Mouse (Mus musculus): ENCODE measurements around the gene B3galt4. TPM values are rescaled to one million over a fixed set of nuclear protein-coding genes. Genes with fewer than 3 reads are reported as not detected.
A peak's percentile ranks its signal among the peaks of the same experiment; 100 is the strongest.

B3galt4 gene
- total and polyA plus RNA-seq, 3 experiments, result 1.8 to 3.4 (median 1.9) TPM

- Histone ChIP-seq H3K36me3 (ENCODE audit: control insufficient read depth, insufficient read depth, low read length) (no peaks in the 10 kb centered on the region), H3K27me3 (ENCODE audit: control insufficient read depth, insufficient read depth, low read length) (no peaks in the 10 kb centered on the region), H3K4me3 (peak overlapping the region; percentile 75), H3K79me2 (replicated peaks; ENCODE audit: control insufficient read depth, insufficient read depth, low read length) (peaks cover 1% of the 10 kb centered on the region; the same call in 1 of the 2 replicates), H3K27ac (peak overlapping the region; percentile 92), H3K9ac (ENCODE audit: low read depth, low read length) (peak overlapping the region; percentile 85), H3K4me1 (ENCODE audit: control insufficient read depth, insufficient read depth, low read length) (peaks cover 3% of the 10 kb centered on the region)
- under 1% methylated on average over 36 of the region's 36 CpGs for WGBS
- DNase-seq, result peak; percentile 86 to 87
- intact Hi-C loops (cut with DNase I), result loop anchor here (1.0 to 10.0 kb wide), 3 partner anchors 9 to 674 kb away; partner anchors contain the start of genes Ager, Pbx2 and Rgl2
- TF ChIP-seq CTCF (IDR thresholded peaks at IDR 0.05) (peak; percentile 96), POLR2A (IDR thresholded peaks at IDR 0.05; ENCODE audit: insufficient read depth, low read depth, low read length) (no peak), EP300 (IDR thresholded peaks at IDR 0.05; ENCODE audit: insufficient read depth, low read depth, low read length) (peak; percentile 70; the same call in 1 of the 2 replicates)
These were observed 30.8 kb downstream of the B3galt4 start for GRCm38 (mm10) chr17:33920282-33921097.

- Histone ChIP-seq H3K27me3 (ENCODE audit: control insufficient read depth, insufficient read depth, low read length) (no peaks in the 10 kb centered on the region), H3K4me3 (peak overlapping the region; percentile 75), H3K79me2 (replicated peaks; ENCODE audit: control insufficient read depth, insufficient read depth, low read length) (no peaks in the 10 kb centered on the region), H3K27ac (peak overlapping the region; percentile 92), H3K4me1 (ENCODE audit: control insufficient read depth, insufficient read depth, low read length) (peaks cover 4% of the 10 kb centered on the region), H3K9ac (ENCODE audit: low read depth, low read length) (peak overlapping the region; percentile 85), H3K36me3 (ENCODE audit: control insufficient read depth, insufficient read depth, low read length) (peaks cover 3% of the 10 kb centered on the region; the same call in 1 of the 2 replicates)
- peak; percentile 54 for TF ChIP-seq CTCF (IDR thresholded peaks at IDR 0.05)
- TF ChIP-seq POLR2A (IDR thresholded peaks at IDR 0.05; ENCODE audit: insufficient read depth, low read depth, low read length), result peak; percentile 86
- peak; percentile 80; the same call in 1 of the 2 replicates for TF ChIP-seq EP300 (IDR thresholded peaks at IDR 0.05; ENCODE audit: insufficient read depth, low read depth, low read length)
- intact Hi-C loops (cut with DNase I), result loop anchor here (1.0 to 10.0 kb wide), 3 partner anchors 10 to 675 kb away; partner anchors contain the start of genes Ager, Pbx2 and Rgl2
- peak; percentile 85 to 91 for DNase-seq
- under 1% methylated on average over 52 of the region's 52 CpGs for WGBS
These were observed 31.7 kb downstream of the B3galt4 start for GRCm38 (mm10) chr17:33919351-33920281.

GRCm38 (mm10) chr17:33918293-33919203 lies 32.7 kb downstream of the B3galt4 start:
- intact Hi-C loops (cut with DNase I), result no loop called here

GRCm38 (mm10) chr17:33917656-33918292 lies 33.5 kb downstream of the B3galt4 start:
- Histone ChIP-seq H3K79me2 (replicated peaks; ENCODE audit: control insufficient read depth, insufficient read depth, low read length) (no peaks in the 10 kb centered on the region), H3K27me3 (ENCODE audit: control insufficient read depth, insufficient read depth, low read length) (no peaks in the 10 kb centered on the region), H3K4me1 (ENCODE audit: control insufficient read depth, insufficient read depth, low read length) (peaks cover 4% of the 10 kb centered on the region), H3K9ac (ENCODE audit: low read depth, low read length) (no peak overlapping the region), H3K36me3 (ENCODE audit: control insufficient read depth, insufficient read depth, low read length) (peaks cover 3% of the 10 kb centered on the region; the same call in 1 of the 2 replicates), H3K27ac (no peak overlapping the region), H3K4me3 (no peak overlapping the region)
- intact Hi-C loops (cut with DNase I), result no loop called here
- peak in 1 of 2 experiments; percentile 24 for DNase-seq
- WGBS, result 82% methylated on average over 18 of the region's 18 CpGs
- no peak for TF ChIP-seq POLR2A (IDR thresholded peaks at IDR 0.05; ENCODE audit: insufficient read depth, low read depth, low read length)
- no peak for TF ChIP-seq EP300 (IDR thresholded peaks at IDR 0.05; ENCODE audit: insufficient read depth, low read depth, low read length)
- no peak for TF ChIP-seq CTCF (IDR thresholded peaks at IDR 0.05)

More at GRCm38 (mm10) chr17:33918293-33919203, 32.7 kb downstream of the B3galt4 start:
- TF ChIP-seq CTCF (IDR thresholded peaks at IDR 0.05) (no peak), EP300 (IDR thresholded peaks at IDR 0.05; ENCODE audit: insufficient read depth, low read depth, low read length) (0 out of 2 replicates have a peak, but pooled peaks have one; percentile 29), POLR2A (IDR thresholded peaks at IDR 0.05; ENCODE audit: insufficient read depth, low read depth, low read length) (no peak)
- no peaks in the 10 kb centered on the region for H3K27me3 ChIP-seq (ENCODE audit: control insufficient read depth, insufficient read depth, low read length)
- peaks cover 3% of the 10 kb centered on the region; the same call in 1 of the 2 replicates for H3K36me3 ChIP-seq (ENCODE audit: control insufficient read depth, insufficient read depth, low read length)
- H3K4me1 ChIP-seq (ENCODE audit: control insufficient read depth, insufficient read depth, low read length), result peaks cover 4% of the 10 kb centered on the region
- 0 out of 2 replicates have a peak overlapping the region, but pooled peaks have one; percentile 85 for H3K9ac ChIP-seq (ENCODE audit: low read depth, low read length)
- H3K4me3 ChIP-seq, result peak overlapping the region; percentile 75
- 54% methylated on average over 37 of the region's 37 CpGs for WGBS
- DNase-seq, result peak; percentile 66 to 68
- H3K79me2 ChIP-seq (replicated peaks; ENCODE audit: control insufficient read depth, insufficient read depth, low read length), result no peaks in the 10 kb centered on the region
- H3K27ac ChIP-seq, result peak overlapping the region; percentile 92

All from heart, adult 2 months (tissue).